Mouse (Mus musculus): ENCODE measurements around the gene Fam69a. TPM values are rescaled to one million over a fixed set of nuclear protein-coding genes. Genes with fewer than 3 reads are reported as not detected.
"Not testable (repeated sequence)": the region's sequence is repeated elsewhere in the genome, so short reads cannot be mapped to it uniquely, and the experiment has no call there.

Fam69a gene
- polyA plus RNA-seq, 1 experiment from 2014 or later: 22.7 TPM

GRCm38 (mm10) chr5:107978289-107979035 lies 8.4 kb downstream of the Fam69a start:
- H3K4me2 ChIP-seq: no peak overlapping the region
- H3K9me3 ChIP-seq: no peaks in the 10 kb centered on the region
- 78% methylated on average over 6 of the region's 6 CpGs for WGBS
- H3K27ac ChIP-seq: no peak overlapping the region
- no peak overlapping the region for H3K9ac ChIP-seq
- ATAC-seq (ENCODE audit: borderline replicate concordance, extremely low read depth, low FRiP score, low TSS enrichment): no peak
- H3K4me1 ChIP-seq: 0 out of 2 replicates have a peak, but pooled peaks cover under 1% of the 10 kb centered on the region
- H3K36me3 ChIP-seq: no peaks in the 10 kb centered on the region
- no peak overlapping the region for H3K4me3 ChIP-seq
- no peaks in the 10 kb centered on the region for H3K27me3 ChIP-seq

- ATAC-seq (ENCODE audit: borderline replicate concordance, extremely low read depth, low FRiP score, low TSS enrichment): no peak
- no peak overlapping the region for H3K9ac ChIP-seq
- 69% methylated on average over 3 of the region's 3 CpGs for WGBS
Observed at GRCm38 (mm10) chr5:107977640-107978288, 9.1 kb downstream of the Fam69a start.

GRCm38 (mm10) chr5:107973310-107973709 lies 13.6 kb downstream of the Fam69a start:
- Histone ChIP-seq H3K4me1 (peaks cover 14% of the 10 kb centered on the region; the same call in 1 of the 2 replicates), H3K27ac (no peak overlapping the region), H3K9ac (no peak overlapping the region), H3K36me3 (no peaks in the 10 kb centered on the region), H3K4me2 (no peak overlapping the region), H3K27me3 (no peaks in the 10 kb centered on the region), H3K9me3 (no peaks in the 10 kb centered on the region), H3K4me3 (no peak overlapping the region)
- no peak for ATAC-seq (ENCODE audit: borderline replicate concordance, extremely low read depth, low FRiP score, low TSS enrichment)
- 79% methylated on average over 2 of the region's 2 CpGs for WGBS

More at GRCm38 (mm10) chr5:107977640-107978288, 9.1 kb downstream of the Fam69a start:
- peaks cover 7% of the 10 kb centered on the region; the same call in 1 of the 2 replicates for H3K4me1 ChIP-seq
- H3K4me2 ChIP-seq: no peak overlapping the region
- no peak overlapping the region for H3K27ac ChIP-seq
- H3K9me3 ChIP-seq: no peaks in the 10 kb centered on the region
- no peaks in the 10 kb centered on the region for H3K27me3 ChIP-seq
- no peaks in the 10 kb centered on the region for H3K36me3 ChIP-seq
- no peak overlapping the region for H3K4me3 ChIP-seq

- WGBS: 49% methylated on average over 13 of the region's 13 CpGs
- Histone ChIP-seq H3K4me1 (peaks cover 14% of the 10 kb centered on the region; the same call in 1 of the 2 replicates), H3K36me3 (no peaks in the 10 kb centered on the region), H3K27me3 (no peaks in the 10 kb centered on the region), H3K27ac (no peak overlapping the region), H3K4me3 (no peak overlapping the region), H3K4me2 (no peak overlapping the region), H3K9me3 (no peaks in the 10 kb centered on the region), H3K9ac (no peak overlapping the region)
- ATAC-seq (ENCODE audit: borderline replicate concordance, extremely low read depth, low FRiP score, low TSS enrichment): peak; percentile 52; the same call in 1 of the 2 replicates
Observed at GRCm38 (mm10) chr5:107972444-107973272, 14.2 kb downstream of the Fam69a start.

- Histone ChIP-seq H3K9me3 (no peaks in the 10 kb centered on the region), H3K36me3 (no peaks in the 10 kb centered on the region), H3K4me3 (no peak overlapping the region), H3K4me1 (peaks cover 14% of the 10 kb centered on the region; the same call in 1 of the 2 replicates), H3K27ac (no peak overlapping the region), H3K9ac (no peak overlapping the region), H3K27me3 (no peaks in the 10 kb centered on the region), H3K4me2 (no peak overlapping the region)
- ATAC-seq (ENCODE audit: borderline replicate concordance, extremely low read depth, low FRiP score, low TSS enrichment): no peak
- 82% methylated on average over 4 of the region's 4 CpGs for WGBS
Observed at GRCm38 (mm10) chr5:107971069-107971468, 15.8 kb downstream of the Fam69a start.

GRCm38 (mm10) chr5:107969818-107970217 lies 17.1 kb downstream of the Fam69a start:
- H3K4me2 ChIP-seq; H3K9me3 ChIP-seq; H3K27me3 ChIP-seq; H3K4me3 ChIP-seq; H3K36me3 ChIP-seq; H3K9ac ChIP-seq; H3K27ac ChIP-seq; ATAC-seq (ENCODE audit: borderline replicate concordance, extremely low read depth, low FRiP score, low TSS enrichment): not testable (repeated sequence)
- peaks cover 14% of the 10 kb centered on the region; the same call in 1 of the 2 replicates for H3K4me1 ChIP-seq
- 72% methylated on average over 1 of the region's 1 CpGs for whole genome bisulfite sequencing

GRCm38 (mm10) chr5:107968079-107968478 lies 18.8 kb downstream of the Fam69a start:
- peaks cover 9% of the 10 kb centered on the region; the same call in 1 of the 2 replicates for H3K4me1 ChIP-seq
- H3K4me3 ChIP-seq: no peak overlapping the region
- 91% methylated on average over 3 of the region's 3 CpGs for WGBS
- H3K9ac ChIP-seq: no peak overlapping the region
- H3K9me3 ChIP-seq: no peaks in the 10 kb centered on the region
- no peak for ATAC-seq (ENCODE audit: borderline replicate concordance, extremely low read depth, low FRiP score, low TSS enrichment)
- no peak overlapping the region for H3K27ac ChIP-seq
- H3K36me3 ChIP-seq: no peaks in the 10 kb centered on the region
- no peaks in the 10 kb centered on the region for H3K27me3 ChIP-seq
- no peak overlapping the region for H3K4me2 ChIP-seq

- 57% methylated on average over 4 of the region's 4 CpGs for WGBS
- Histone ChIP-seq H3K27ac (no peak overlapping the region), H3K4me2 (no peak overlapping the region), H3K4me1 (peaks cover 2% of the 10 kb centered on the region), H3K36me3 (no peaks in the 10 kb centered on the region), H3K4me3 (no peak overlapping the region), H3K9me3 (no peaks in the 10 kb centered on the region), H3K9ac (no peak overlapping the region), H3K27me3 (no peaks in the 10 kb centered on the region)
- ATAC-seq (ENCODE audit: borderline replicate concordance, extremely low read depth, low FRiP score, low TSS enrichment): no peak
Observed at GRCm38 (mm10) chr5:107966841-107967457, 19.9 kb downstream of the Fam69a start.

GRCm38 (mm10) chr5:107966156-107966555 lies 20.7 kb downstream of the Fam69a start:
- no peak overlapping the region for H3K9ac ChIP-seq
- peaks cover 9% of the 10 kb centered on the region for H3K4me1 ChIP-seq
- no peaks in the 10 kb centered on the region for H3K9me3 ChIP-seq
- H3K27me3 ChIP-seq: no peaks in the 10 kb centered on the region
- no peak overlapping the region for H3K4me2 ChIP-seq
- 32% methylated on average over 3 of the region's 3 CpGs for WGBS
- no peak overlapping the region for H3K27ac ChIP-seq
- ATAC-seq (ENCODE audit: borderline replicate concordance, extremely low read depth, low FRiP score, low TSS enrichment): no peak
- H3K4me3 ChIP-seq: no peak overlapping the region
- H3K36me3 ChIP-seq: no peaks in the 10 kb centered on the region

- no peaks in the 10 kb centered on the region for H3K9me3 ChIP-seq
- H3K36me3 ChIP-seq: no peaks in the 10 kb centered on the region
- H3K27me3 ChIP-seq: no peaks in the 10 kb centered on the region
- H3K4me2 ChIP-seq: no peak overlapping the region
- no peak overlapping the region for H3K4me3 ChIP-seq
- no peak overlapping the region for H3K27ac ChIP-seq
- peaks cover 14% of the 10 kb centered on the region for H3K4me1 ChIP-seq
- H3K9ac ChIP-seq: no peak overlapping the region
- WGBS: 75% methylated on average over 9 of the region's 9 CpGs
- no peak for ATAC-seq (ENCODE audit: borderline replicate concordance, extremely low read depth, low FRiP score, low TSS enrichment)
Observed at GRCm38 (mm10) chr5:107965355-107965991, 21.4 kb downstream of the Fam69a start.

All from lung, embryonic 15.5 days (tissue).